Mouse (Mus musculus) 3134 (cell line): ENCODE data around the gene Gm16440.
"Not testable (repeated sequence)": the region's sequence is repeated elsewhere in the genome, so short reads cannot be mapped to it uniquely, and the experiment has no call there.

ENCODE experiments used
- DNase-seq: peaks from one replicate; pipeline ENCODE4 v3.0.0-alpha.2; 2011; ENCODE audit warnings: low spot score; ENCODE audit not compliant: insufficient read length; ENCODE audit errors: extremely low read depth

Gene Gm16440

GRCm38 (mm10) chr14:6390219-6390618 is at the start of gene Gm16440:
Gm16440 (minus strand) TSS chr14:6390319.
- not testable (repeated sequence) for DNase-seq

DNA sequence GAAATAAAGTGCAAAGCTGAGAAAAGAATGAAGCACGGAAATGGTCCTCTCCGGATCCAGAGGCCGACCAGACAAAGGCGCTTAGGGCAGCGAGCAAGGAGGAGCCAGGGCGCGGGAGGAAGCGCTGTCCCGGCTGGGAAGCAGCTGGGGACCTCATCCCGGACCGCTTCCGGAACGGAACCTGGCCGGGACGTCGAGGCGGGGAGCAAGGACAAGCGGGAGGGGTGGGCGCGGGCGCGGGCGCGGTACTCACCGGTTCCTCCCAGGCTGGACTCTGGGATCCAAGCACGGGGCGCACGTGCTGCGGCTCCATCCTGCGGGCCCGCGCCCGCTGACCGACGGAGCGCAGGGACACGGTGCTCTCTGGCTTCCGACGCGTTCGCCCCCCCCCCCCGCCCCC is 36.6 kb upstream of the Gm16440 start:
- DNase-seq: not testable (repeated sequence)

DNA sequence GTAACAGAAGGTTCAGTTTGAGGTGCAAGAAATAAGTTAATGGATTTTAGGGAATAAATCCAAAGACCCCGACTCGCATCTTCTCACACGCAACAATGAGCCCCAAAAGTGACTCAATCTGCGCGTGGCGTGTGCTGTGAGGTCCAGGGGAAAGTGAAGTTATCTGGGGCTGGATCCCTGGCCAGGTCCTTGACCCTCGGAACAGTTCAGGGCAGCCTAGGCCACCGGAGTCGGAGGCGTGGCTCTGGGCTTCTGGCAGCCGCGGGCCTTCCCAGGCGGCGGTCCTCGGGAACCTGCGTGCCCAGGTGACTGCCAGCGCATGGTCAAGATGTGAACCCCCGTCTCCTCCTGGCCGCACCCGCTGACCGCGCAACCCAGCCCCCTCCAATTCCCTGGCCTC is 36.2 kb upstream of the Gm16440 start:
- not testable (repeated sequence) for DNase-seq

DNA sequence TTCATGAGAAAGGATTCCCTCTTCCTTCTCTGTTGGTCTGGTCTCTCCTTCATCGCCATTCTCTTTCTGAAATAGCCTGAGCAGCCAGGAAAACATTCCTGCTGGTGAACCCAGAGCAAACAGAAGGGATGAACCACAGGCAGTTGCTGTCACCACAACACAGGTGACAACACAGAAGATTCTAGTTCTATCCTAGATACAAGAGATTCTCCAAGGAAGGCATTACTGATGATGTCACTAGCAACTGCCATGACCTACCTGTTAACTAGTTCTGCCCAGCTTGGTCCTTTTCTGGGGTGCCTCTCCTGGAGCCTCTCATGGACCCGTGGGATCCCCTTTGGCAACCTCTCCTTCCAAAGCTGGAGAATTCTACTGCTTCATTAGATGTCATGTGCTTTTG is 22.3 kb upstream of the Gm16440 start, which contains the start of gene Gm3591:
TSS of gene Gm3591 (minus strand) at position 101 of the 400 bp plus-strand sequence.
- not testable (repeated sequence) for DNase-seq

- DNase-seq: not testable (repeated sequence)
Observed at GRCm38 (mm10) chr14:6343578-6343977, 46.5 kb downstream of the Gm16440 start, which contains the start of gene Gm3618. Gm3618 (minus strand) TSS chr14:6343678.
